Mouse (Mus musculus): Measurements from ENCODE around the gene Hsf5.

Gene Hsf5

GRCm38 (mm10) chr11:87616790-87617474 lies at the start of gene Hsf5:
Hsf5 (plus strand) TSS chr11:87617164.
- no peak for DNase-seq

GRCm38 (mm10) chr11:87568255-87568953 lies 48.6 kb upstream of the Hsf5 start, which contains the start of gene Sept4:
Sept4 (plus strand) TSS chr11:87568903.
- peak; percentile 50 to 60 for DNase-seq

GRCm38 (mm10) chr11:87570743-87571142 lies 46.2 kb upstream of the Hsf5 start:
- DNase-seq: no peak

GRCm38 (mm10) chr11:87571361-87571950 lies 45.5 kb upstream of the Hsf5 start:
- no peak for DNase-seq

GRCm38 (mm10) chr11:87573751-87574150 lies 43.2 kb upstream of the Hsf5 start:
- DNase-seq: peak; percentile 75 to 83

- no peak for DNase-seq
These were observed 42.3 kb upstream of the Hsf5 start for GRCm38 (mm10) chr11:87574520-87575180.

- DNase-seq: no peak
These were observed 39.2 kb upstream of the Hsf5 start for GRCm38 (mm10) chr11:87577601-87578248.

GRCm38 (mm10) chr11:87578249-87578962 lies 38.6 kb upstream of the Hsf5 start:
- DNase-seq: peak; percentile 87 to 93

- DNase-seq: peak; percentile 74 to 82
These were observed 37.9 kb upstream of the Hsf5 start for GRCm38 (mm10) chr11:87578963-87579601.

GRCm38 (mm10) chr11:87579713-87580112 lies 37.3 kb upstream of the Hsf5 start:
- DNase-seq: no peak

GRCm38 (mm10) chr11:87580543-87581085 lies 36.4 kb upstream of the Hsf5 start:
- DNase-seq: peak in 1 of 2 experiments; percentile 52

GRCm38 (mm10) chr11:87581161-87581865 lies 35.7 kb upstream of the Hsf5 start:
- DNase-seq: peak in 1 of 2 experiments; percentile 53

- DNase-seq: peak in 1 of 2 experiments; percentile 60
These were observed 34.8 kb upstream of the Hsf5 start for GRCm38 (mm10) chr11:87581933-87582710.

GRCm38 (mm10) chr11:87583291-87584034 lies 33.5 kb upstream of the Hsf5 start:
- DNase-seq: no peak

GRCm38 (mm10) chr11:87584711-87585505 lies 32.1 kb upstream of the Hsf5 start:
- no peak for DNase-seq

GRCm38 (mm10) chr11:87587211-87587874 lies 29.6 kb upstream of the Hsf5 start:
- no peak for DNase-seq

- DNase-seq: no peak
These were observed 27.4 kb upstream of the Hsf5 start for GRCm38 (mm10) chr11:87589605-87590004.
